Mouse (Mus musculus) C3H10T1/2 (cell line): ENCODE data around the gene Rap1gds1. TPM values are rescaled to one million over a fixed set of nuclear protein-coding genes. Genes with fewer than 3 reads are reported as not detected.

Experiments used
- polyA plus RNA-seq, 2 experiments: library from polyadenylated mRNA; unstranded; fragments of >200 nt; fragmentation: generic; extraction: Trizol; gene quantifications; one replicate each; pipeline ENCODE4 v1.2.1; 2012; ENCODE audit warnings: missing spikeins in 2 of 2

Gene Rap1gds1
- 10 to 100 TPM in 1 of 2 experiments, 1 to 10 TPM in 1; 5.2 to 22.2 TPM for polyA plus RNA-seq

GRCm38 (mm10) chr3:139074484-139075211, at the start of gene Rap1gds1:
Rap1gds1 (minus strand) TSS chr3:139075201.

Other genes with a start within 250 kb of the Rap1gds1 start
- gene Stpg2, start 130.5 kb upstream of the Rap1gds1 start, polyA plus RNA-seq, result not detected